Mouse (Mus musculus): ENCODE measurements at regions not wholly inside any gene's neighbourhood (a gene's known extent, or its start where the extent isn't known, plus 50 kb on each side); places are given as distances from the start of the nearest gene placed in this dataset.

- CTCF ChIA-PET, result no interaction called here
Measured at GRCm38 (mm10) chr9:52841105-52841504, 161.5 kb upstream of the AI593442 start.

GRCm38 (mm10) chr9:52839996-52840395 lies 160.4 kb upstream of the AI593442 start:
- CTCF ChIA-PET, result no interaction called here

GRCm38 (mm10) chr9:52836151-52836630 lies 156.6 kb upstream of the AI593442 start:
- CTCF ChIA-PET, result no interaction called here

GRCm38 (mm10) chr9:52835481-52836150 lies 156.0 kb upstream of the AI593442 start:
- CTCF ChIA-PET, result no interaction called here

GRCm38 (mm10) chr9:52826781-52827180 lies 147.2 kb upstream of the AI593442 start:
- CTCF ChIA-PET, result no interaction called here

GRCm38 (mm10) chr9:52816309-52816708 lies 136.7 kb upstream of the AI593442 start:
- CTCF ChIA-PET, result no interaction called here

- CTCF ChIA-PET, result no interaction called here
Measured at GRCm38 (mm10) chr9:52802969-52803368, 123.4 kb upstream of the AI593442 start.

GRCm38 (mm10) chr9:52801801-52802200 lies 122.2 kb upstream of the AI593442 start:
- CTCF ChIA-PET, result interaction anchor here (0.6 kb wide), 1 partner anchor 156 kb away, joined by 4 read pairs; no protein-coding TSS in a partner anchor

GRCm38 (mm10) chr9:52800476-52800875 lies 120.9 kb upstream of the AI593442 start:
- CTCF ChIA-PET, result no interaction called here

GRCm38 (mm10) chr9:52792596-52792995 lies 113.0 kb upstream of the AI593442 start:
- CTCF ChIA-PET, result no interaction called here

- CTCF ChIA-PET, result no interaction called here
Measured at GRCm38 (mm10) chr9:52782520-52782919, 102.9 kb upstream of the AI593442 start.

- CTCF ChIA-PET, result no interaction called here
Measured at GRCm38 (mm10) chr9:52776542-52776941, 97.0 kb upstream of the AI593442 start.

- CTCF ChIA-PET, result no interaction called here
Measured at GRCm38 (mm10) chr9:52775232-52775631, 95.7 kb upstream of the AI593442 start.

GRCm38 (mm10) chr9:52768056-52768455 lies 88.5 kb upstream of the AI593442 start:
- CTCF ChIA-PET, result no interaction called here

GRCm38 (mm10) chr9:52765809-52766208 lies 86.2 kb upstream of the AI593442 start:
- CTCF ChIA-PET, result no interaction called here

- CTCF ChIA-PET, result no interaction called here
Measured at GRCm38 (mm10) chr9:52762836-52763235, 83.3 kb upstream of the AI593442 start.

GRCm38 (mm10) chr9:52761257-52761656 lies 81.7 kb upstream of the AI593442 start:
- CTCF ChIA-PET, result no interaction called here

- CTCF ChIA-PET, result no interaction called here
Measured at GRCm38 (mm10) chr9:52748366-52748765, 68.8 kb upstream of the AI593442 start.

- CTCF ChIA-PET, result no interaction called here
Measured at GRCm38 (mm10) chr9:52738560-52739100, 59.0 kb upstream of the AI593442 start.

All from spleen, embryonic (tissue).